ENCODE assay signal across 19 mouse cellular contexts in the genomic region with DNA sequence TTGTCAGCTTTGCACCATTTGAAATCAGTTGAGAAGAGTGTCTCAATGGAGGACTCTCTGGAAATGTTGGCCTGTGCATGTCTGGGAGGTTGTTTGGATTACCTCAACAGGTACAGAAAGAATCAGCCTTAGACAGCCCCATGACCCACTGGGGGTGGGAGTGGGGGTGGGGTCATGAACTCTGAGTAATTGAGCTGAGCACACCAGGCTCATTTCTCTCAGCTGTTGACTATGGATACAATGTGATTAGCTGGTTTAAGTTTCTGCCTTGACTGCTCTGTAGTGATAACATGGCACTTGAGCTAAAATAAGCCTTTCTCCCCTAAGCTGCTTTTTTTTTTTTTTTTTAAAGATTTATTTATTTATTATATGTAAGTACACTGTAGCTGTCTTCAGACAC.
"Had no signal": no experiment of that assay in that cellular context is flagged by ENCODE, and none has a peak within 500 bp of the region (broad histone marks: within the 10 kb centered on the region; RNA-seq: fewer than 3 reads in every experiment).

No protein-coding gene starts in this region.

- H3K4me3 ChIP-seq: layer of hippocampus, adult 2 months; limb, embryonic 10.5 days; limb, embryonic 13.5 days; midbrain, embryonic 10.5 days; neural tube, embryonic 12.5 days; neural tube, embryonic 15.5 days had no signal

- H3K9me3 ChIP-seq: limb, embryonic 10.5 days; limb, embryonic 13.5 days; midbrain, embryonic 10.5 days; neural tube, embryonic 12.5 days; neural tube, embryonic 15.5 days had no signal

- H3K27me3 ChIP-seq: limb, embryonic 13.5 days; neural tube, embryonic 12.5 days; neural tube, embryonic 15.5 days had no signal

- H3K4me1 ChIP-seq: limb, embryonic 10.5 days; limb, embryonic 13.5 days; midbrain, embryonic 10.5 days; neural tube, embryonic 12.5 days had no signal

- H3K4me2 ChIP-seq: limb, embryonic 13.5 days; neural tube, embryonic 12.5 days; neural tube, embryonic 15.5 days had no signal

- H3K27ac ChIP-seq: kidney, postnatal 0 days; layer of hippocampus, adult 2 months; limb, embryonic 10.5 days; limb, embryonic 13.5 days; midbrain, embryonic 10.5 days; neural tube, embryonic 12.5 days; neural tube, embryonic 15.5 days had no signal

- DNase-seq: kidney, adult 2 months; kidney, postnatal 25 days; layer of hippocampus, adult 9-11 months; lung, adult 2 months; lung, postnatal 14 days; lung, postnatal 4 days; midbrain, embryonic 14.5 days; right cerebral cortex, adult 18-20 months; right cerebral cortex, postnatal 25 days; thymus, adult 18-20 months; thymus, postnatal 36 days had no signal

- H3K36me3 ChIP-seq: limb, embryonic 10.5 days; limb, embryonic 13.5 days; midbrain, embryonic 10.5 days; neural tube, embryonic 12.5 days; neural tube, embryonic 15.5 days had no signal

- ATAC-seq: intestine, postnatal 0 days had no signal

- H3K9ac ChIP-seq: limb, embryonic 13.5 days; neural tube, embryonic 12.5 days; neural tube, embryonic 15.5 days had no signal
